Mouse (Mus musculus) liver, embryonic 14.5 days (tissue): ENCODE data around the gene Tusc2.

ENCODE experiments used
- CTCF ChIP-seq: IDR thresholded peaks from 2 replicates; pipeline ENCODE4 v1.5.1; 2016; ENCODE audit warnings: antibody characterized with exemption, low read depth, control low read depth
- EP300 ChIP-seq: IDR thresholded peaks from 2 replicates; pipeline ENCODE4 v1.6.1; 2016; ENCODE audit warnings: antibody characterized with exemption, low read depth

GRCm38 (mm10) chr9:107549297-107550074 lies 13.6 kb upstream of the Tusc2 start:
- TF ChIP-seq CTCF = no peak
- TF ChIP-seq EP300 = no peak
